Mouse (Mus musculus) forebrain, embryonic 12.5 days (tissue): ENCODE data around the gene Xrn1. TPM values are rescaled to one million over a fixed set of nuclear protein-coding genes. Genes with fewer than 3 reads are reported as not detected.

Experiments
- polyA plus RNA-seq: library from polyadenylated mRNA; unstranded; fragments of >200 nt; fragmentation: Nextera tagmentation; extraction: Ambion mirVana; gene quantifications from 2 replicates; pipeline ENCODE4 v1.2.1, GENCODE M21; 2016

Xrn1 gene
- polyA plus RNA-seq, 1 experiment from 2014 or later, result 26.8 TPM

Other genes with a start within 250 kb of the Xrn1 start
- gene Trpc1, start 204.4 kb upstream of the Xrn1 start, polyA plus RNA-seq, result 4.7 and 4.8 TPM in 2 replicates
- gene Pls1, start 109.4 kb upstream of the Xrn1 start, polyA plus RNA-seq, result 5.1 and 5.8 TPM in 2 replicates
- gene Atr, start 97.2 kb upstream of the Xrn1 start, polyA plus RNA-seq, result 25.3 and 26.6 TPM in 2 replicates
- gene Gk5, start 164.6 kb downstream of the Xrn1 start, polyA plus RNA-seq, result 3.0 and 4.3 TPM in 2 replicates
- gene Tfdp2, start 241.5 kb downstream of the Xrn1 start, polyA plus RNA-seq, result 71.3 and 75.2 TPM in 2 replicates